Mouse (Mus musculus) MEL (cell line): ENCODE results near the gene Siglecf. TPM values are rescaled to one million over a fixed set of nuclear protein-coding genes. Genes with fewer than 3 reads are reported as not detected.

ENCODE experiments used
- DNase-seq: peaks from one replicate; pipeline ENCODE4 v3.0.0; 2011; ENCODE audit warnings: low read depth, low spot score
- H3K27ac ChIP-seq: 2 replicates; pipeline ENCODE4 v1.5.1; 2012; ENCODE audit warnings: low read depth, mild to moderate bottlenecking, control low read depth, low read length, moderate library complexity; ENCODE audit not compliant: control insufficient read depth
- H3K27me3 ChIP-seq, 2 experiments: fragments of 150-350 bp in 1 of 2; sonication (generic) in 1 of 2; 2 replicates each; pipeline ENCODE4 v1.6.1; 2012; ENCODE audit warnings: low read length in 2 of 2, mild to moderate bottlenecking in 2 of 2, improper control_type of control experiment in 1 of 2, moderate library complexity in 1 of 2; ENCODE audit not compliant: insufficient read depth in 2 of 2, control insufficient read depth in 1 of 2
- H3K36me3 ChIP-seq, 2 experiments: 2 replicates each; pipeline ENCODE4 v1.6.1; 2012 to 2014; ENCODE audit warnings: low read length in 2 of 2, improper control_type of control experiment in 1 of 2, inconsistent platforms in 1 of 2, mild to moderate bottlenecking in 1 of 2; ENCODE audit not compliant: insufficient read depth in 2 of 2, control insufficient read depth in 1 of 2
- H3K4me1 ChIP-seq, 2 experiments: fragments of 150-350 bp in 1 of 2; sonication (generic) in 1 of 2; 2 replicates each; pipeline ENCODE4 v1.6.1; 2012; ENCODE audit warnings: low read length in 2 of 2, improper control_type of control experiment in 1 of 2, mild to moderate bottlenecking in 1 of 2; ENCODE audit not compliant: insufficient read depth in 2 of 2, control insufficient read depth in 1 of 2
- H3K4me3 ChIP-seq, 2 experiments: fragments of 150-350 bp in 1 of 2; sonication (generic) in 1 of 2; 2 replicates each; pipeline ENCODE4 v1.5.1; 2012; ENCODE audit warnings: low read depth in 2 of 2, low read length in 2 of 2, mild to moderate bottlenecking in 2 of 2, moderate library complexity in 2 of 2, control low read depth in 1 of 2, improper control_type of control experiment in 1 of 2; ENCODE audit not compliant: control insufficient read depth in 1 of 2, insufficient read depth in 1 of 2
- H3K79me2 ChIP-seq: 2 replicates; pipeline ENCODE4 v1.6.1; 2012; ENCODE audit warnings: mild to moderate bottlenecking, low read length, moderate library complexity; ENCODE audit not compliant: control insufficient read depth, poor library complexity, insufficient read depth
- H3K9ac ChIP-seq: 2 replicates; pipeline ENCODE4 v1.6.1; 2012; ENCODE audit warnings: low read depth, mild to moderate bottlenecking, control low read depth, low read length, moderate library complexity; ENCODE audit not compliant: control insufficient read depth, poor library complexity, severe bottlenecking
- H3K9me3 ChIP-seq: fragments of 150-350 bp; sonication (generic); replicated peaks from 2 replicates; pipeline ENCODE4 v1.6.1; 2012; ENCODE audit warnings: mild to moderate bottlenecking, low read length, improper control_type of control experiment, moderate library complexity; ENCODE audit not compliant: insufficient read depth
- CHD1 ChIP-seq: IDR thresholded peaks from 2 replicates; pipeline ENCODE4 v1.6.1; 2012; ENCODE audit warnings: low read depth, mild to moderate bottlenecking, inconsistent platforms, low read length, improper control_type of control experiment
- CTCF ChIP-seq, 3 experiments: IDR thresholded peaks in 2 of 3; conservative IDR thresholded peaks in 1 of 3; 2 replicates each; pipeline ENCODE4 v1.5.1; 2011 to 2012; ENCODE audit warnings: low read length in 3 of 3, low read depth in 2 of 3, mild to moderate bottlenecking in 2 of 3, improper control_type of control experiment in 1 of 3, inconsistent platforms in 1 of 3, mixed read lengths in 1 of 3, moderate library complexity in 1 of 3; ENCODE audit not compliant: control insufficient read depth in 1 of 3, insufficient read depth in 1 of 3, poor library complexity in 1 of 3, severe bottlenecking in 1 of 3
- E2F4 ChIP-seq: IDR thresholded peaks from 2 replicates; pipeline ENCODE4 v1.6.1; 2011; ENCODE audit warnings: low read depth, low read length, improper control_type of control experiment, borderline replicate concordance
- ETS1 ChIP-seq: IDR thresholded peaks from 2 replicates; pipeline ENCODE4 v1.6.1; 2012; ENCODE audit warnings: low read depth, mild to moderate bottlenecking, inconsistent platforms, low read length, improper control_type of control experiment, moderate library complexity
- GABPA ChIP-seq: IDR thresholded peaks from 2 replicates; pipeline ENCODE4 v1.6.1; 2012; ENCODE audit warnings: low read depth, mild to moderate bottlenecking, inconsistent platforms, low read length, improper control_type of control experiment, moderate library complexity
- GATA1 ChIP-seq: IDR thresholded peaks from 2 replicates; pipeline ENCODE4 v1.6.1; 2011; ENCODE audit warnings: low read depth, low read length, improper control_type of control experiment
- MAFK ChIP-seq: IDR thresholded peaks from 2 replicates; pipeline ENCODE4 v1.6.1; 2011; ENCODE audit warnings: low read depth, mild to moderate bottlenecking, low read length, improper control_type of control experiment, borderline replicate concordance
- MAZ ChIP-seq: IDR thresholded peaks from 2 replicates; pipeline ENCODE4 v1.6.1; 2012; ENCODE audit warnings: low read depth, mild to moderate bottlenecking, inconsistent platforms, low read length, improper control_type of control experiment
- MYC ChIP-seq: IDR thresholded peaks from 2 replicates; pipeline ENCODE4 v1.6.1; 2011; ENCODE audit warnings: low read depth, mild to moderate bottlenecking, low read length, improper control_type of control experiment, moderate library complexity
- NRF1 ChIP-seq: IDR thresholded peaks from 2 replicates; pipeline ENCODE4 v1.6.1; 2014; ENCODE audit warnings: low read depth, mild to moderate bottlenecking, inconsistent platforms, low read length, improper control_type of control experiment, moderate library complexity; ENCODE audit not compliant: poor library complexity, insufficient read depth, severe bottlenecking
- RCOR1 ChIP-seq: IDR thresholded peaks from 2 replicates; pipeline ENCODE4 v1.6.1; 2012; ENCODE audit warnings: low read depth, mild to moderate bottlenecking, inconsistent platforms, low read length, improper control_type of control experiment
- SMC3 ChIP-seq: IDR thresholded peaks from 2 replicates; pipeline ENCODE4 v1.6.1; 2011; ENCODE audit warnings: low read depth, low read length, improper control_type of control experiment
- TBP ChIP-seq: IDR thresholded peaks from 2 replicates; pipeline ENCODE4 v1.8.0; 2011; ENCODE audit warnings: low read depth, low read length, improper control_type of control experiment
- UBTF ChIP-seq: IDR thresholded peaks from 2 replicates; pipeline ENCODE4 v1.6.1; 2012; ENCODE audit warnings: low read depth, mild to moderate bottlenecking, inconsistent platforms, low read length, improper control_type of control experiment, moderate library complexity, borderline replicate concordance; ENCODE audit not compliant: insufficient read depth
- USF1 ChIP-seq: IDR thresholded peaks from 2 replicates; pipeline ENCODE4 v1.6.1; 2014; ENCODE audit warnings: low read depth, mild to moderate bottlenecking, inconsistent platforms, low read length, improper control_type of control experiment, moderate library complexity
- ZC3H11A ChIP-seq: IDR thresholded peaks from 2 replicates; pipeline ENCODE4 v1.6.1; 2012; ENCODE audit warnings: low read depth, mild to moderate bottlenecking, inconsistent platforms, low read length, improper control_type of control experiment
- ZMIZ1 ChIP-seq: IDR thresholded peaks from 2 replicates; pipeline ENCODE4 v1.6.1; 2012; ENCODE audit warnings: low read depth, mild to moderate bottlenecking, inconsistent platforms, low read length, improper control_type of control experiment, moderate library complexity
- polyA plus RNA-seq, 2 experiments: library from polyadenylated mRNA; stranded (reverse) in 1 of 2; unstranded in 1 of 2; fragments of >175 nt in 1 of 2; fragments of >200 nt in 1 of 2; gene quantifications; 2 replicates each; pipeline versions ENCODE4 v1.2.1 to v1.2.4; 2012; ENCODE audit warnings: low replicate concordance in 2 of 2, low read depth in 1 of 2; ENCODE audit not compliant: insufficient read length in 2 of 2, insufficient read depth in 1 of 2, missing spikeins in 1 of 2
- total RNA-seq: library from RNA; depleted of rRNA; stranded (reverse); fragments of 300-350 nt; gene quantifications from 2 replicates; pipeline ENCODE4 v1.2.3, GENCODE M21; 2012

The Siglecf gene
- total and polyA plus RNA-seq, 3 experiments = 22.6 to 26.7 TPM; not detected in 1

GRCm38 (mm10) chr7:43305235-43305634 is 45.9 kb upstream of the Siglecf start:
- no peak overlapping the region for H3K4me3 ChIP-seq
- no peaks in the 10 kb centered on the region for H3K27me3 ChIP-seq
- no peak overlapping the region for H3K27ac ChIP-seq
- peaks cover 4% of the 10 kb centered on the region; the same call in 1 of the 2 replicates for H3K79me2 ChIP-seq
- H3K9ac ChIP-seq = no peak overlapping the region
- peaks cover 0 to 5% of the 10 kb centered on the region in 2 experiments; a peak in 2 of 4 replicates for H3K4me1 ChIP-seq
- no peaks in the 10 kb centered on the region for H3K9me3 ChIP-seq
- peaks cover 12 to 18% of the 10 kb centered on the region in 2 experiments for H3K36me3 ChIP-seq
- DNase-seq = no peak
- TF ChIP-seq MYC = no peak
- no peak for TF ChIP-seq ZC3H11A
- no peak for TF ChIP-seq SMC3
- TF ChIP-seq E2F4 = no peak
- TF ChIP-seq CHD1 = no peak
- no peak for TF ChIP-seq TBP
- TF ChIP-seq RCOR1 = no peak
- no peak for TF ChIP-seq ZMIZ1
- TF ChIP-seq UBTF = no peak
- TF ChIP-seq, all 39 proteins: peak for 0

GRCm38 (mm10) chr7:43309069-43309468 is 42.1 kb upstream of the Siglecf start:
- Histone ChIP-seq H3K79me2 (peaks cover 20% of the 10 kb centered on the region), H3K4me3 (no peak overlapping the region), H3K27ac (no peak overlapping the region), H3K4me1 (peaks cover 0 to 17% of the 10 kb centered on the region in 2 experiments; a peak in 2 of 4 replicates), H3K9ac (no peak overlapping the region), H3K9me3 (no peaks in the 10 kb centered on the region), H3K27me3 (no peaks in the 10 kb centered on the region), H3K36me3 (peaks cover 8 to 29% of the 10 kb centered on the region in 2 experiments; a peak in 3 of 4 replicates)
- TF ChIP-seq CTCF (IDR thresholded peaks at IDR 0.05 in 2 of 3, conservative IDR thresholded peaks at IDR 0.05 in 1 of 3; ENCODE audit: control insufficient read depth in 1 of 3, insufficient read depth in 1 of 3, low read depth in 2 of 3, low read length in 3 of 3, poor library complexity in 1 of 3, severe bottlenecking in 1 of 3) = no peak
- TF ChIP-seq USF1 = peak; percentile 51; the same call in 1 of the 2 replicates
- DNase-seq = peak; percentile 38

- Histone ChIP-seq H3K4me1 (peaks cover 0 to 20% of the 10 kb centered on the region in 2 experiments; a peak in 3 of 4 replicates), H3K79me2 (peaks cover 20% of the 10 kb centered on the region), H3K27ac (no peak overlapping the region), H3K9ac (no peak overlapping the region), H3K4me3 (no peak overlapping the region), H3K27me3 (no peaks in the 10 kb centered on the region), H3K36me3 (peaks cover 8 to 29% of the 10 kb centered on the region in 2 experiments; a peak in 3 of 4 replicates), H3K9me3 (no peaks in the 10 kb centered on the region)
- TF ChIP-seq ZMIZ1 (no peak), CTCF (IDR thresholded peaks at IDR 0.05 in 2 of 3, conservative IDR thresholded peaks at IDR 0.05 in 1 of 3; ENCODE audit: control insufficient read depth in 1 of 3, insufficient read depth in 1 of 3, low read depth in 2 of 3, low read length in 3 of 3, poor library complexity in 1 of 3, severe bottlenecking in 1 of 3) (no peak), E2F4 (no peak), GATA1 (no peak), ETS1 (no peak), GABPA (no peak), UBTF (no peak), TBP (no peak), MAZ (no peak), NRF1 (no peak), MAFK (no peak)
- no peak for DNase-seq
These were observed 39.5 kb upstream of the Siglecf start for GRCm38 (mm10) chr7:43311632-43312031.
